Mouse (Mus musculus): Measurements from ENCODE around the gene Uvrag.

GRCm38 (mm10) chr7:99159446-99159845, 18.5 kb upstream of the Uvrag start:
- TF ChIP-seq FLI1 (IDR thresholded peaks at IDR 0.05; ENCODE audit: low read length) (no peak), GATA1 (IDR thresholded peaks at IDR 0.05; ENCODE audit: borderline replicate concordance, low read length) (no peak)
